Mouse (Mus musculus): ENCODE results near the gene Ankrd16.

- TF ChIP-seq POLR2A (IDR thresholded peaks at IDR 0.05; ENCODE audit: low read depth, low read length), result no peak
- no peak for TF ChIP-seq CTCF (IDR thresholded peaks at IDR 0.05; ENCODE audit: borderline replicate concordance, insufficient read depth, low read length)
Measured at GRCm38 (mm10) chr2:11771701-11772100, 6.0 kb upstream of the Ankrd16 start.

All from embryonic fibroblast, embryonic 13.5 days (primary cell).